Mouse (Mus musculus) adipocyte (in vitro differentiated cells): ENCODE data around the gene Slc41a1.
"Not testable (repeated sequence)": the region's sequence is repeated elsewhere in the genome, so short reads cannot be mapped to it uniquely, and the experiment has no call there.

Experiments
- DNase-seq: peaks from one replicate; pipeline ENCODE4 v3.0.0-alpha.2; 2016; ENCODE audit warnings: low spot score

Slc41a1 gene

GRCm38 (mm10) chr1:131827207-131827786, at the start of gene Slc41a1:
TSS of gene Slc41a1 (plus strand) at chr1:131827493.
- no peak for DNase-seq

- no peak for DNase-seq
Observed at GRCm38 (mm10) chr1:131794591-131794990, 32.7 kb upstream of the Slc41a1 start.

- DNase-seq, result no peak
Observed at GRCm38 (mm10) chr1:131795171-131795570, 32.1 kb upstream of the Slc41a1 start.

GRCm38 (mm10) chr1:131797202-131797909, 29.9 kb upstream of the Slc41a1 start, which contains the start of gene Pm20d1:
TSS of gene Pm20d1 (plus strand) at chr1:131797381.
- no peak for DNase-seq

GRCm38 (mm10) chr1:131800001-131800400, 27.3 kb upstream of the Slc41a1 start:
- no peak for DNase-seq

- no peak for DNase-seq
Observed at GRCm38 (mm10) chr1:131801071-131801470, 26.2 kb upstream of the Slc41a1 start.

- no peak for DNase-seq
Observed at GRCm38 (mm10) chr1:131802652-131803051, 24.6 kb upstream of the Slc41a1 start.

GRCm38 (mm10) chr1:131804166-131804565, 23.1 kb upstream of the Slc41a1 start:
- no peak for DNase-seq

GRCm38 (mm10) chr1:131808986-131809385, 18.3 kb upstream of the Slc41a1 start:
- DNase-seq, result no peak

- DNase-seq, result no peak
Observed at GRCm38 (mm10) chr1:131809651-131810050, 17.6 kb upstream of the Slc41a1 start.

GRCm38 (mm10) chr1:131811393-131811792, 15.9 kb upstream of the Slc41a1 start:
- no peak for DNase-seq

GRCm38 (mm10) chr1:131812006-131812405, 15.3 kb upstream of the Slc41a1 start:
- DNase-seq, result no peak

GRCm38 (mm10) chr1:131812631-131813295, 14.5 kb upstream of the Slc41a1 start:
- DNase-seq, result no peak

- no peak for DNase-seq
Observed at GRCm38 (mm10) chr1:131813731-131814130, 13.6 kb upstream of the Slc41a1 start.

GRCm38 (mm10) chr1:131814191-131814590, 13.1 kb upstream of the Slc41a1 start:
- DNase-seq, result no peak

GRCm38 (mm10) chr1:131816886-131817285, 10.4 kb upstream of the Slc41a1 start:
- no peak for DNase-seq

- not testable (repeated sequence) for DNase-seq
Observed at GRCm38 (mm10) chr1:131820353-131820752, 6.9 kb upstream of the Slc41a1 start.

GRCm38 (mm10) chr1:131820887-131821328, 6.4 kb upstream of the Slc41a1 start:
- no peak for DNase-seq

GRCm38 (mm10) chr1:131822292-131822691, 5.0 kb upstream of the Slc41a1 start:
- DNase-seq, result no peak

GRCm38 (mm10) chr1:131822856-131823492, 4.3 kb upstream of the Slc41a1 start:
- DNase-seq, result no peak

- DNase-seq, result no peak
Observed at GRCm38 (mm10) chr1:131823563-131823962, 3.7 kb upstream of the Slc41a1 start.

- DNase-seq, result no peak
Observed at GRCm38 (mm10) chr1:131824528-131825181, 2.6 kb upstream of the Slc41a1 start.
